Mouse (Mus musculus): ENCODE results near the gene Mrpl53. TPM values are rescaled to one million over a fixed set of nuclear protein-coding genes. Genes with fewer than 3 reads are reported as not detected.

The Mrpl53 gene
- 29.5 and 36.4 TPM in 2 replicates for polyA plus RNA-seq (2011; ENCODE audit: insufficient read depth, insufficient read length, low read depth, missing spikeins)

DNA sequence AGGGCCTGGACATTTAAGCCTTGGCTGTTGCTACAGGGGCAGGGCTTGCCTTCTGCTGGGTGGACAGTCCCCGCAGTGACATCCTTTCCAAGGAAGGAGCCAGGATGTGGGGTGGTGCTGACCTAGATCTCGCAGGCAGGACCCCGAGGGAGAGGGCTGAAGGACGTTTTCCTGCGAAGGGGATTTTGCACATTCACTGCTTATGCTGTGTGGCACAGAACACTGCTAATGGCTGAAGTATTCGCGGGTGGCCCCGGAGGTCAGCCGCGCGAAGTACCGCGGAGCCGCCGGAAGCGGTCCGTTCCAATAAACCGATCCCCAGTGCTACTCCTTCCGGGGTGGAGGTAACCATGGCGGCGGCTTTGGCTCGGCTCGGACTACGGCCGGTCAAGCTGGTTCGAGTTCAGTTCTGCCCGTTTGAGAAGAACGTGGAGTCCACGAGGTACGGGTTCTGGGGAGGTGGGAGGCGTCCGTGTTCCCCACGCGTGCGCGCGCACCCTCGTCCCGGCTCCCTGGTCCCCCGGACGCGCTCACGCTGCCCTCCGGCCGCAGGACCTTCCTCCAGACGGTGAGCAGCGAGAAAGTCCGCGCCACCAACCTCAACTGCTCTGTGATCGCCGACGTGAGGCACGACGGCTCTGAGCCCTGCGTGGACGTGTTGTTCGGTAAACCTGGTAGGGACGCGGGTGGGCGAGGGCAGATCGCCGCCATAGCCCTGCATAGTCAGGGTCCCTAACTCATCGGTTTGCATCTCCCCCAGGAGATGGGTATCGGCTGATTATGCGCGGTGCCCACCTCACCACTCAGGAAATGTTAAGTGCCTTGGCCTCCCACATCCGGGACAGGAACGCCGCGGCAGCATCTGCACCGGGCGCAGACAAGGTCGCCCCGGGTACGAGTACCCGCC lies at the start of gene Mrpl53:
Mrpl53 (plus strand) TSS at position 279 of the 907 bp plus-strand sequence.
- TF ChIP-seq POLR2A (IDR thresholded peaks at IDR 0.05; ENCODE audit: insufficient read depth, low read length) (peak; percentile 47), CTCF (IDR thresholded peaks at IDR 0.05; ENCODE audit: low read depth, low read length) (no peak)
- no peak within 1 kb of the TSS for H3K27ac ChIP-seq (ENCODE audit: insufficient read depth, low read length)
- H3K27me3 ChIP-seq (ENCODE audit: control insufficient read depth, insufficient read depth, low read length, poor library complexity, severe bottlenecking), result no peaks in the 10 kb centered on the region
- H3K4me3 ChIP-seq (ENCODE audit: low read depth, low read length), result peak within 1 kb of the TSS; percentile 81
- H3K9ac ChIP-seq (ENCODE audit: low read depth, poor library complexity, severe bottlenecking), result peak within 1 kb of the TSS; percentile 68
- no peaks in the 10 kb centered on the region for H3K4me1 ChIP-seq (ENCODE audit: control insufficient read depth, insufficient read depth, low read length)
- no peaks in the 10 kb centered on the region for H3K36me3 ChIP-seq (ENCODE audit: control insufficient read depth, insufficient read depth, low read length, poor library complexity, severe bottlenecking)
- H3K9me3 ChIP-seq (replicated peaks; ENCODE audit: control insufficient read depth, insufficient read depth, low read length, poor library complexity, severe bottlenecking), result no peaks in the 10 kb centered on the region

DNA sequence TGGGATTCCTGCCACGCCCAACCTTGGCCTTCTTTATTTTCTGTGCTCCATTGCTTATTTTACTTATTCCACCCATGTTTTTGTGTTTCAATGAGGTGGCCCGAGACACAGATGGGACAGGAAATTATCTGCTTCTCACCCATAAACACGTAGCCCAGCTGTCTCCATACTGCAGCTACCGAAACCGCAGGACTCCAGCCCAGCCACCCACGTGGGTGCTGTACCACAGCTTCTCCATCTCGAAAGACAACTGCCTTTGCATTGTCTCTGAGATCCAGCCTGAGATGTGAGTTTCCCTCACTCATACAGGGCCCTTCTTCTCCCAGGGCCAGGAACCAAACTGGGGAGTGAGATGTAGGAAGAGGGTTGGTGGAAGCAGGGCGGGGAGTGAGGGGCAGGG lies 42.8 kb upstream of the Mrpl53 start:
- peaks cover 34% of the 10 kb centered on the region for H3K27me3 ChIP-seq (ENCODE audit: control insufficient read depth, insufficient read depth, low read length, poor library complexity, severe bottlenecking)
- no peak overlapping the region for H3K9ac ChIP-seq (ENCODE audit: low read depth, poor library complexity, severe bottlenecking)
- no peaks in the 10 kb centered on the region for H3K4me1 ChIP-seq (ENCODE audit: control insufficient read depth, insufficient read depth, low read length)
- no peak overlapping the region for H3K27ac ChIP-seq (ENCODE audit: insufficient read depth, low read length)
- no peak for TF ChIP-seq EP300 (IDR thresholded peaks at IDR 0.05; ENCODE audit: insufficient read depth, low read depth, low read length)
- no peak for TF ChIP-seq POLR2A (IDR thresholded peaks at IDR 0.05; ENCODE audit: insufficient read depth, low read length)
- TF ChIP-seq CTCF (IDR thresholded peaks at IDR 0.05; ENCODE audit: low read depth, low read length), result no peak
- no peaks in the 10 kb centered on the region for H3K36me3 ChIP-seq (ENCODE audit: control insufficient read depth, insufficient read depth, low read length, poor library complexity, severe bottlenecking)
- H3K4me3 ChIP-seq (ENCODE audit: low read depth, low read length), result no peak overlapping the region
- no peaks in the 10 kb centered on the region for H3K9me3 ChIP-seq (replicated peaks; ENCODE audit: control insufficient read depth, insufficient read depth, low read length, poor library complexity, severe bottlenecking)

DNA sequence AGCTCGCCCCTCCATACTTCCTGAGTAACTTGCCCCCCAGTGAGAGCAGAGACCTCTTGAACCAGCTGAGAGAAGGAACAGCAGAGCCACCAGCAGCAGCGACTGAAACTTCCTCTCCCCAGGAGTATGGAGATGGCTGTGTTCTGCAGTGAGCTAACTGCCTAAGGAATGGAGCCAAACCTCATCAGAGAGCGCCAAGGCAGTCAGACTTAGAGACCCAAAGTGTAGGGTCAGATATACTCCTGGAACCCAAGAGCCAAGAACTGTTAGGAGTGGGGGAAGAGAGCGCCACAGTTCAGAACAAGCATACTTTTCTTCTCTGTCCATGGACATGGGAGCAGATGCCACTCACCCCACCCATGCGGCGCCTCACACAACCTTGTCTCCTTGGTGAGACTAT lies 42.4 kb upstream of the Mrpl53 start:
- Histone ChIP-seq H3K9ac (ENCODE audit: low read depth, poor library complexity, severe bottlenecking) (no peak overlapping the region), H3K27me3 (ENCODE audit: control insufficient read depth, insufficient read depth, low read length, poor library complexity, severe bottlenecking) (peaks cover 35% of the 10 kb centered on the region), H3K27ac (ENCODE audit: insufficient read depth, low read length) (no peak overlapping the region), H3K4me1 (ENCODE audit: control insufficient read depth, insufficient read depth, low read length) (no peaks in the 10 kb centered on the region), H3K4me3 (ENCODE audit: low read depth, low read length) (no peak overlapping the region), H3K9me3 (replicated peaks; ENCODE audit: control insufficient read depth, insufficient read depth, low read length, poor library complexity, severe bottlenecking) (no peaks in the 10 kb centered on the region), H3K36me3 (ENCODE audit: control insufficient read depth, insufficient read depth, low read length, poor library complexity, severe bottlenecking) (no peaks in the 10 kb centered on the region)
- TF ChIP-seq CTCF (IDR thresholded peaks at IDR 0.05; ENCODE audit: low read depth, low read length) (no peak), POLR2A (IDR thresholded peaks at IDR 0.05; ENCODE audit: insufficient read depth, low read length) (no peak)

DNA sequence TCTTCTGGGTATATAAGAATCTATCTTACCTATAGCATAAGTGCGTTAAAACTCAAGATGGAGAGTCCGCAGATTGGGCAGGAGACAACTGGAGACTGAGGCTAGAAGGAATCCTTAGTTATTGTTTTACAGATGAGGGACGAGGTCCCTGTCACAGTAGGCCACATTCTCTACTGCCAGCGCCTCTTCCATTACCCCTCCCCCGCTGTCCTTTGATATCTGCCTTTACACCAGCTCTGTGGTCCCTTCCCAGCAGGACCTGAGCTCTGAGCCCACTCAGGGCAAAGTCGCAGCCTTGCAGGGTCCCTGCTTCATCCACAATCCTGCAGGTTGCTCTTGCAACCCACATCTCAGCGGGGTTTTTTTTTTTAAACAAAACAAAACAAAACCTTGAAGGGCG lies 40.6 kb upstream of the Mrpl53 start:
- Histone ChIP-seq H3K27me3 (ENCODE audit: control insufficient read depth, insufficient read depth, low read length, poor library complexity, severe bottlenecking) (peaks cover 35% of the 10 kb centered on the region), H3K9ac (ENCODE audit: low read depth, poor library complexity, severe bottlenecking) (peak overlapping the region; percentile 17; the same call in 1 of the 2 replicates), H3K36me3 (ENCODE audit: control insufficient read depth, insufficient read depth, low read length, poor library complexity, severe bottlenecking) (no peaks in the 10 kb centered on the region), H3K4me3 (ENCODE audit: low read depth, low read length) (no peak overlapping the region), H3K27ac (ENCODE audit: insufficient read depth, low read length) (no peak overlapping the region), H3K4me1 (ENCODE audit: control insufficient read depth, insufficient read depth, low read length) (no peaks in the 10 kb centered on the region), H3K9me3 (replicated peaks; ENCODE audit: control insufficient read depth, insufficient read depth, low read length, poor library complexity, severe bottlenecking) (no peaks in the 10 kb centered on the region)
- TF ChIP-seq CTCF (IDR thresholded peaks at IDR 0.05; ENCODE audit: low read depth, low read length) (no peak), POLR2A (IDR thresholded peaks at IDR 0.05; ENCODE audit: insufficient read depth, low read length) (no peak), EP300 (IDR thresholded peaks at IDR 0.05; ENCODE audit: insufficient read depth, low read depth, low read length) (no peak)

DNA sequence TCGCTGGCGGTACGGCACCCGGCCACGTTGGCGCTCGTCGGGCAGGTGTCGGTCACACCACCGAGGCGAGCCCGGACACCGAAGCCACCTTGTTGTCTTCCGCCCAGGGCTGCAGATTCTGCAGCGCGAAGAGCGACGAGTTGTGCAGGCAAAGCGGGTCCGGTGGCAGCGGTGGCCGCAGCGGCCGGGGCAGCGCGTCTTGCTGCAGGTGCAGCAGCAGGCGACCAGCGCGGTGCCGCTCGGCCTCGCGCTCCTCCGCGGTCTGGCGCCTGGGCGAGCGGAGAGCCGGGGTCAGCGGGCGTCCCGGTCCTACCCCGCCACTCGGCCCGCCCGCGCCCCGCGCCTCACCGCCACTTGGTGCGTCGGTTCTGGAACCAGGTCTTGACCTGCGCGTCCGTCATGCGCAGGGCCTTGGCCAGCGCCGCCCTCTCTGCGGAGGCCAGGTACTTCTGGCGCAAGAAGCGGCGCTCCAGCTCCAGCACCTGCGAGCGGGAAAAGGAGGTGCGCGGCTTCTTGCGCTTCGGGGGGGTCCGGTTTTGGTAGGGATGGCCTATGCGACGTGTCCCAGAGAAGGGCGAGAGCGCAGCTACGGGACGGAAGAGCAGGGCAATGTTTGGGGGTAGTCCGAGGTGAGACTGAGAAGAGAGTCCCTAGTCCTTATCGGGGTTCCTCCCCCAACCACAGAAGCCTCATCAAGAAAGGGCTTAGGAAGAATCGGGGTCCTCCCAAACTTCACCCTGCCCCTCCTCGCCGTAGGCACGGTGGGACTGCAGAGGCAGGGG lies 39.9 kb upstream of the Mrpl53 start:
- peaks cover 35% of the 10 kb centered on the region for H3K27me3 ChIP-seq (ENCODE audit: control insufficient read depth, insufficient read depth, low read length, poor library complexity, severe bottlenecking)
- H3K36me3 ChIP-seq (ENCODE audit: control insufficient read depth, insufficient read depth, low read length, poor library complexity, severe bottlenecking), result no peaks in the 10 kb centered on the region
- no peaks in the 10 kb centered on the region for H3K9me3 ChIP-seq (replicated peaks; ENCODE audit: control insufficient read depth, insufficient read depth, low read length, poor library complexity, severe bottlenecking)
- TF ChIP-seq POLR2A (IDR thresholded peaks at IDR 0.05; ENCODE audit: insufficient read depth, low read length) (no peak), EP300 (IDR thresholded peaks at IDR 0.05; ENCODE audit: insufficient read depth, low read depth, low read length) (no peak), CTCF (IDR thresholded peaks at IDR 0.05; ENCODE audit: low read depth, low read length) (no peak)
- no peak overlapping the region for H3K27ac ChIP-seq (ENCODE audit: insufficient read depth, low read length)
- H3K9ac ChIP-seq (ENCODE audit: low read depth, poor library complexity, severe bottlenecking), result peak overlapping the region; percentile 17; the same call in 1 of the 2 replicates
- H3K4me1 ChIP-seq (ENCODE audit: control insufficient read depth, insufficient read depth, low read length), result no peaks in the 10 kb centered on the region
- peak overlapping the region; percentile 65 for H3K4me3 ChIP-seq (ENCODE audit: low read depth, low read length)
